Mouse (Mus musculus) hindbrain, embryonic 11.5 days (tissue): Measurements from ENCODE around the gene Qrfpr. TPM values are rescaled to one million over a fixed set of nuclear protein-coding genes. Genes with fewer than 3 reads are reported as not detected.
A peak's percentile ranks its signal among the peaks of the same experiment; 100 is the strongest.

Experiments
- ATAC-seq: fragments of 200-750 bp; cut with Nextera tagmentation; 2 replicates; pipeline ENCODE4 v1.8.0; 2017; ENCODE audit warnings: mild to moderate bottlenecking, moderate TSS enrichment, moderate library complexity; ENCODE audit not compliant: low FRiP score
- DNase-seq: peaks from one replicate; pipeline ENCODE4 v3.0.0-alpha.2; 2015; ENCODE audit warnings: low spot score
- H3K27ac ChIP-seq: fragments of 300-500 bp; sonication (generic); 2 replicates; pipeline ENCODE4 v1.5.1; 2014; ENCODE audit warnings: mild to moderate bottlenecking, low read depth, low read length
- H3K27me3 ChIP-seq: fragments of 300-500 bp; sonication (generic); 2 replicates; pipeline ENCODE4 v1.6.1; 2014; ENCODE audit warnings: mild to moderate bottlenecking, low read length, moderate library complexity, mixed read lengths; ENCODE audit not compliant: control insufficient read depth, insufficient read depth
- H3K36me3 ChIP-seq: fragments of 300-500 bp; sonication (generic); 2 replicates; pipeline ENCODE4 v1.6.1; 2014; ENCODE audit warnings: mild to moderate bottlenecking, low read length, moderate library complexity, mixed read lengths; ENCODE audit not compliant: control insufficient read depth, insufficient read depth
- H3K4me1 ChIP-seq: fragments of 300-500 bp; sonication (generic); replicated peaks from 2 replicates; pipeline ENCODE4 v1.6.1; 2014; ENCODE audit warnings: low read length, mixed read lengths; ENCODE audit not compliant: control insufficient read depth, insufficient read depth
- H3K4me2 ChIP-seq: fragments of 300-500 bp; sonication (generic); replicated peaks from 2 replicates; pipeline ENCODE4 v1.6.1; 2014; ENCODE audit warnings: mild to moderate bottlenecking, low read depth, low read length
- H3K4me3 ChIP-seq: fragments of 300-500 bp; sonication (generic); 2 replicates; pipeline ENCODE4 v1.5.1; 2014; ENCODE audit warnings: low read depth, low read length
- H3K9ac ChIP-seq: fragments of 300-500 bp; sonication (generic); 2 replicates; pipeline ENCODE4 v1.6.1; 2014; ENCODE audit warnings: low read depth, low read length
- H3K9me3 ChIP-seq: fragments of 300-500 bp; sonication (generic); 2 replicates; pipeline ENCODE4 v1.6.1; 2016; ENCODE audit warnings: low read length; ENCODE audit not compliant: control insufficient read depth
- WGBS: fragments of 180-500 bp; shearing (Covaris S2); extraction: QIAGEN DNeasy Blood & Tissue Kit; methylation state at CpG from one replicate; pipeline ENCODE4 v1.1.7; 2014; 5-methylcytosine and 5-hydroxymethylcytosine counted together
- polyA plus RNA-seq: library from polyadenylated mRNA; unstranded; fragments of >200 nt; fragmentation: Nextera tagmentation; extraction: Ambion mirVana; gene quantifications from 2 replicates; pipeline ENCODE4 v1.2.1, GENCODE M21; 2014

The Qrfpr gene
- polyA plus RNA-seq, 1 experiment from 2014 or later: 0.09 TPM

GRCm38 (mm10) chr3:36171348-36171747 is 50.8 kb downstream of the Qrfpr start:
- H3K27ac ChIP-seq: no peak overlapping the region
- no peak overlapping the region for H3K4me3 ChIP-seq
- DNase-seq: no peak
- H3K9ac ChIP-seq: no peak overlapping the region
- no peaks in the 10 kb centered on the region for H3K9me3 ChIP-seq
- no peak for ATAC-seq
- no peak overlapping the region for H3K4me2 ChIP-seq
- H3K27me3 ChIP-seq: no peaks in the 10 kb centered on the region
- no peaks in the 10 kb centered on the region for H3K4me1 ChIP-seq
- 89% methylated on average over 1 of the region's 1 CpGs for WGBS
- H3K36me3 ChIP-seq: no peaks in the 10 kb centered on the region

GRCm38 (mm10) chr3:36170670-36171210 is 51.4 kb downstream of the Qrfpr start:
- Histone ChIP-seq H3K4me2 (no peak overlapping the region), H3K27me3 (no peaks in the 10 kb centered on the region), H3K4me1 (no peaks in the 10 kb centered on the region), H3K9me3 (no peaks in the 10 kb centered on the region), H3K9ac (no peak overlapping the region), H3K4me3 (no peak overlapping the region), H3K36me3 (peaks cover under 1% of the 10 kb centered on the region), H3K27ac (no peak overlapping the region)
- DNase-seq: peak; percentile 2
- 94% methylated on average over 1 of the region's 1 CpGs for WGBS
- no peak for ATAC-seq

- WGBS: 31% methylated on average over 5 of the region's 5 CpGs
- DNase-seq (peak; percentile 6), ATAC-seq (no peak)
- 0 out of 2 replicates have a peak, but pooled peaks cover 3% of the 10 kb centered on the region for H3K36me3 ChIP-seq
- no peak overlapping the region for H3K4me2 ChIP-seq
- H3K27ac ChIP-seq: no peak overlapping the region
- H3K4me3 ChIP-seq: no peak overlapping the region
- no peaks in the 10 kb centered on the region for H3K9me3 ChIP-seq
- no peaks in the 10 kb centered on the region for H3K27me3 ChIP-seq
- H3K9ac ChIP-seq: no peak overlapping the region
- H3K4me1 ChIP-seq: no peaks in the 10 kb centered on the region
Observed at GRCm38 (mm10) chr3:36155268-36155667, 66.8 kb downstream of the Qrfpr start.

- Histone ChIP-seq H3K9ac (peak within 1 kb of the TSS; percentile 93), H3K27ac (peak within 1 kb of the TSS; percentile 89), H3K4me1 (no peaks in the 10 kb centered on the region), H3K36me3 (no peaks in the 10 kb centered on the region), H3K9me3 (no peaks in the 10 kb centered on the region), H3K27me3 (no peaks in the 10 kb centered on the region), H3K4me2 (peak within 1 kb of the TSS; percentile 63), H3K4me3 (peak within 1 kb of the TSS; percentile 89)
- DNase-seq: peak; percentile 89
- WGBS: under 1% methylated on average over 52 of the region's 54 CpGs
- ATAC-seq: peak; percentile 99
Observed at GRCm38 (mm10) chr3:36150934-36151686, 71.0 kb downstream of the Qrfpr start, which contains the start of gene D3Ertd254e. Gene D3Ertd254e (plus strand): TSS chr3:36151017.

- Histone ChIP-seq H3K4me2 (no peak overlapping the region), H3K9me3 (no peaks in the 10 kb centered on the region), H3K4me3 (peak overlapping the region; percentile 89), H3K4me1 (no peaks in the 10 kb centered on the region), H3K36me3 (no peaks in the 10 kb centered on the region), H3K27ac (no peak overlapping the region), H3K27me3 (no peaks in the 10 kb centered on the region), H3K9ac (no peak overlapping the region)
- WGBS: 10% methylated on average over 1 of the region's 1 CpGs
- no peak for ATAC-seq
- DNase-seq: no peak
Observed at GRCm38 (mm10) chr3:36150537-36150933, 71.6 kb downstream of the Qrfpr start.

GRCm38 (mm10) chr3:36138996-36139395 is 83.1 kb downstream of the Qrfpr start:
- Histone ChIP-seq H3K9me3 (no peaks in the 10 kb centered on the region), H3K4me3 (no peak overlapping the region), H3K4me2 (no peak overlapping the region), H3K27ac (no peak overlapping the region), H3K9ac (no peak overlapping the region), H3K36me3 (no peaks in the 10 kb centered on the region), H3K27me3 (no peaks in the 10 kb centered on the region), H3K4me1 (no peaks in the 10 kb centered on the region)
- no peak for DNase-seq
- ATAC-seq: no peak

GRCm38 (mm10) chr3:36138171-36138660 is 83.9 kb downstream of the Qrfpr start:
- WGBS: 83% methylated on average over 1 of the region's 1 CpGs
- Histone ChIP-seq H3K4me1 (no peaks in the 10 kb centered on the region), H3K4me2 (no peak overlapping the region), H3K27ac (no peak overlapping the region), H3K27me3 (no peaks in the 10 kb centered on the region), H3K4me3 (no peak overlapping the region), H3K9me3 (no peaks in the 10 kb centered on the region), H3K36me3 (no peaks in the 10 kb centered on the region), H3K9ac (no peak overlapping the region)
- DNase-seq (no peak), ATAC-seq (no peak)

GRCm38 (mm10) chr3:36137560-36137959 is 84.6 kb downstream of the Qrfpr start:
- WGBS: 51% methylated on average over 2 of the region's 2 CpGs
- DNase-seq: peak; percentile 50

GRCm38 (mm10) chr3:36136152-36136551 is 86.0 kb downstream of the Qrfpr start:
- Histone ChIP-seq H3K27ac (no peak overlapping the region), H3K4me3 (no peak overlapping the region), H3K4me1 (no peaks in the 10 kb centered on the region), H3K4me2 (no peak overlapping the region), H3K9me3 (no peaks in the 10 kb centered on the region), H3K36me3 (no peaks in the 10 kb centered on the region), H3K27me3 (no peaks in the 10 kb centered on the region), H3K9ac (no peak overlapping the region)
- DNase-seq: no peak
- no peak for ATAC-seq

More at GRCm38 (mm10) chr3:36137560-36137959, 84.6 kb downstream of the Qrfpr start:
- no peak overlapping the region for H3K27ac ChIP-seq
- no peaks in the 10 kb centered on the region for H3K4me1 ChIP-seq
- no peaks in the 10 kb centered on the region for H3K36me3 ChIP-seq
- no peak overlapping the region for H3K4me3 ChIP-seq
- H3K4me2 ChIP-seq: no peak overlapping the region
- H3K9me3 ChIP-seq: no peaks in the 10 kb centered on the region
- H3K27me3 ChIP-seq: no peaks in the 10 kb centered on the region
- no peak for ATAC-seq
- H3K9ac ChIP-seq: no peak overlapping the region
